In the genomic region with DNA sequence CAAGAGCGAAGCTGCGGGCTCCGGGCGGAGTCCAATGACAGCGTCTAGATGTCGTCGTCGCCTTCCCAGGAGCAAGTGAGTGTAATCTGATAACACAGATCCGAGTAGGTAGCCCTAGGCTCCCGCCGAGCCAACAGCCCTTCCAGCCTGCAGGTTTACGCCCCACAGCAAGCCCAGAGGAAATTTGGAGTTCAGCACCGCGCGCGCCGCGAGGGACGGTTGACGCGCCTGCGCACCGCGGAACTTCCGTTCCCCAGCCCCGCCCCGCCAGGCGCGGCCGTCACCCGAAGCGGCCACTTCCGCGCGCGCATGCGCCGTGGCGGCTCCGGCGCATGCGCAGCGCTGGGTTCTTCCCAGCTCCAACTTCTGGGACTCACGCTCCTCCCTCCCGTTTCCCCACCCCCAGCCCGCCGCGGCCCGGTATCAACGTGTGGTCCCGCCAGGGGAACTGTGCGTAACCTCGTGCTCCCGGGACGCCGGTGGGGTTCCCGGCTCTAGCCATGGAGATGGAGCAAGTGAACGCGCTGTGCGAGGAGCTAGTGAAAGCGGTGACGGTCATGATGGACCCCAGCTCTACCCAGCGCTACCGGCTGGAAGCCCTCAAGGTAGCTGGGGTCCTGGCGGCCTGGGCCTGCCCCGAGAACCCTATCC, we compare ENCODE assay signal across 8 mouse cellular contexts. TPM values are rescaled to one million over a fixed set of nuclear protein-coding genes. Genes with fewer than 3 reads are reported as not detected.
DNase-seq lines count a peak whose midpoint lies in the region; ATAC-seq lines count a peak whose summit lies in the region.

Polh (minus strand) TSS at position 225 of the 651 bp plus-strand sequence.
Xpo5 (plus strand) TSS at position 362 of the 651 bp plus-strand sequence.

- H3K4me2 ChIP-seq in hindbrain, embryonic 12.5 days (replicated peaks) = peak within 1 kb of the TSS; percentile 94

- ATAC-seq in hindbrain, embryonic 12.5 days (ENCODE audit: low FRiP score) = peak; percentile 95

- H3K27ac ChIP-seq in hindbrain, embryonic 12.5 days = peak within 1 kb of the TSS; percentile 87

- peak within 1 kb of the TSS; percentile 93 for H3K4me3 ChIP-seq in hindbrain, embryonic 12.5 days

- peak within 1 kb of the TSS; percentile 88 for H3K9ac ChIP-seq in hindbrain, embryonic 12.5 days

- H3K4me1 ChIP-seq in hindbrain, embryonic 12.5 days = peaks cover 22% of the 10 kb centered on the region

- no peaks in the 10 kb centered on the region for H3K27me3 ChIP-seq in hindbrain, embryonic 12.5 days

- peak; percentile 99 for DNase-seq in Muller cell, postnatal 12 days (ENCODE audit: inconsistent ontology term)
- peak; percentile 94 for DNase-seq in cerebellum, adult 9-11 months
- DNase-seq in frontal cortex, postnatal 10 days (ENCODE audit: low spot score in 2 of 2) = peak; percentile 88 to 89
- peak; percentile 91 to 95 for DNase-seq in layer of hippocampus, postnatal 14 days (ENCODE audit: low spot score in 2 of 2)
- peak; percentile 92 for DNase-seq in lung, postnatal 14 days
- peak; percentile 90 for DNase-seq in retina, adult 2 months (ENCODE audit: low read depth, low spot score)
- peak; percentile 94 to 95 for DNase-seq in thymus, postnatal 36 days

- under 1% methylated on average over 66 of the region's 66 CpGs for WGBS in hindbrain, embryonic 12.5 days

- H3K36me3 ChIP-seq in hindbrain, embryonic 12.5 days = peaks cover 38% of the 10 kb centered on the region

- no peaks in the 10 kb centered on the region for H3K9me3 ChIP-seq in hindbrain, embryonic 12.5 days (replicated peaks)

RNA-seq across cellular contexts. Expression of gene Polh, which starts in this region (rescaled TPM):
- polyA plus RNA-seq in hindbrain, embryonic 12.5 days (2016; fragmentation: Nextera tagmentation; extraction: Ambion mirVana) = 12.4 and 14.0 TPM in 2 replicates
- total RNA-seq in layer of hippocampus, postnatal 14 days (2021) = 1 to 10 TPM; 6.2 to 6.9 TPM

RNA-seq across cellular contexts. Expression of gene Xpo5, which starts in this region (rescaled TPM):
- polyA plus RNA-seq in hindbrain, embryonic 12.5 days (2016; fragmentation: Nextera tagmentation; extraction: Ambion mirVana) = 57.6 and 58.3 TPM in 2 replicates
- 10 to 100 TPM; 43.8 to 44.4 TPM for total RNA-seq in layer of hippocampus, postnatal 14 days (2021)

Comparison
In these comparisons a context has a peak if more than half of its experiments do, and no peak if none do; other contexts are left out.
1. Peak in every context shown above with its lines: DNase-seq, ATAC-seq, H3K4me3 ChIP-seq and H3K27ac ChIP-seq.